Mouse (Mus musculus) lung, postnatal 0 days (tissue): ENCODE measurements around the gene Gna11. TPM values are rescaled to one million over a fixed set of nuclear protein-coding genes. Genes with fewer than 3 reads are reported as not detected.
A peak's percentile ranks its signal among the peaks of the same experiment; 100 is the strongest.

Experiments used
- ATAC-seq: fragments of 200-750 bp; cut with Nextera tagmentation; 2 replicates; pipeline ENCODE4 v1.8.0; 2017; ENCODE audit warnings: moderate library complexity
- DNase-seq: peaks from one replicate; pipeline ENCODE4 v3.0.0-alpha.2; 2016; ENCODE audit warnings: low spot score
- H3K27ac ChIP-seq: fragments of 300-500 bp; sonication (generic); 2 replicates; pipeline ENCODE4 v1.5.1; 2014; ENCODE audit warnings: antibody characterized with exemption, mild to moderate bottlenecking, low read length, mixed read lengths
- H3K27me3 ChIP-seq: fragments of 300-500 bp; sonication (generic); replicated peaks from 2 replicates; pipeline ENCODE4 v1.6.1; 2014; ENCODE audit warnings: low read length, mixed read lengths; ENCODE audit not compliant: insufficient read depth
- H3K36me3 ChIP-seq: fragments of 300-500 bp; sonication (generic); 2 replicates; pipeline ENCODE4 v1.6.1; 2014; ENCODE audit warnings: low read length, mixed read lengths; ENCODE audit not compliant: insufficient read depth
- H3K4me1 ChIP-seq: fragments of 300-500 bp; sonication (generic); 2 replicates; pipeline ENCODE4 v1.6.1; 2014; ENCODE audit warnings: antibody characterized with exemption, low read depth, low read length, mixed read lengths; ENCODE audit not compliant: insufficient read depth
- H3K4me2 ChIP-seq: fragments of 300-500 bp; sonication (generic); replicated peaks from 2 replicates; pipeline ENCODE4 v1.6.1; 2014; ENCODE audit warnings: low read depth, mild to moderate bottlenecking, low read length, moderate library complexity, mixed read lengths
- H3K4me3 ChIP-seq: fragments of 300-500 bp; sonication (generic); 2 replicates; pipeline ENCODE4 v1.5.1; 2014; ENCODE audit warnings: low read depth, low read length
- H3K9ac ChIP-seq: fragments of 300-500 bp; sonication (generic); replicated peaks from 2 replicates; pipeline ENCODE4 v1.6.1; 2014; ENCODE audit warnings: low read depth, mild to moderate bottlenecking
- H3K9me3 ChIP-seq: fragments of 300-500 bp; sonication (generic); 2 replicates; pipeline ENCODE4 v1.6.1; 2016; ENCODE audit warnings: low read length, mixed read lengths
- CTCF ChIP-seq: IDR thresholded peaks from 2 replicates; pipeline ENCODE4 v1.5.1; 2016; ENCODE audit warnings: antibody characterized with exemption, mild to moderate bottlenecking
- EP300 ChIP-seq: IDR thresholded peaks from 2 replicates; pipeline ENCODE4 v1.6.1; 2016; ENCODE audit warnings: antibody characterized with exemption, mild to moderate bottlenecking, control low read depth
- WGBS: fragments of 180-500 bp; shearing (Covaris S2); extraction: QIAGEN DNeasy Blood & Tissue Kit; methylation state at CpG from one replicate; pipeline ENCODE4 v1.1.7; 2014; 5-methylcytosine and 5-hydroxymethylcytosine counted together
- polyA plus RNA-seq: library from polyadenylated mRNA; unstranded; fragments of >200 nt; fragmentation: Nextera tagmentation; extraction: Ambion mirVana; gene quantifications from 2 replicates; pipeline ENCODE4 v1.2.1, GENCODE M21; 2015

Gene Gna11
- polyA plus RNA-seq, 1 experiment from 2014 or later, result 62.5 TPM

DNA sequence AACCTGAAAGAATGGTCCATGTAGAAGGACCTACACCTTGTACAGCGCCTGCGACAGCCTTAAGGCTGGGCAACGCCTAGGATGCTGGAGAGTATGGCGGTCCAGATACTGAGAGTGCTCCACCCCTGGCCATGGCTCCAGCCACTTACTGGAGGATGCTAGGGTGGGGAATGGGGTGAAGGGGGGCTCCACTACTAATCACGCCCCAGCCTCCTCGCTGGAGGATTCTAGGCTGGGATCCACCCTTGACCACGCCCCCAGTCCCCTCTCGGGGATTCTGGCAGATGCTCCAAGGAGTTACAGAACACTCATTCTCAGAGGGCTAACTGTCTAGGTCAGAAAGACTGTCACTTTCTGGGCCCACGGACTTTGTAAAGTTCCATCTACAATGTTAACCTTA is 28.0 kb upstream of the Gna11 start:
- Histone ChIP-seq H3K27ac (no peak overlapping the region), H3K4me2 (no peak overlapping the region; the same call in 1 of the 2 replicates)
- DNase-seq, result peak; percentile 26

GRCm38 (mm10) chr10:81572133-81572671 is 27.2 kb upstream of the Gna11 start:
- Histone ChIP-seq H3K27ac (peak overlapping the region; percentile 62), H3K4me1 (peaks cover 32% of the 10 kb centered on the region), H3K27me3 (no peaks in the 10 kb centered on the region; the same call in 1 of the 2 replicates), H3K4me3 (peak overlapping the region; percentile 17), H3K36me3 (no peaks in the 10 kb centered on the region), H3K9me3 (no peaks in the 10 kb centered on the region), H3K9ac (no peak overlapping the region), H3K4me2 (peak overlapping the region; percentile 72)
- TF ChIP-seq EP300, result no peak
- no peak for TF ChIP-seq CTCF
- ATAC-seq, result no peak; the same call in 1 of the 2 replicates
- peak; percentile 49 for DNase-seq
- WGBS, result 11% methylated on average over 9 of the region's 9 CpGs

More for the DNA sequence above, 28.0 kb upstream of the Gna11 start:
- H3K36me3 ChIP-seq, result no peaks in the 10 kb centered on the region
- H3K27me3 ChIP-seq, result no peaks in the 10 kb centered on the region; the same call in 1 of the 2 replicates
- 18% methylated on average over 9 of the region's 9 CpGs for WGBS
- H3K4me1 ChIP-seq, result peaks cover 32% of the 10 kb centered on the region
- no peaks in the 10 kb centered on the region for H3K9me3 ChIP-seq
- no peak for ATAC-seq
- H3K9ac ChIP-seq, result no peak overlapping the region
- no peak overlapping the region for H3K4me3 ChIP-seq
- no peak for TF ChIP-seq EP300
- TF ChIP-seq CTCF, result no peak

DNA sequence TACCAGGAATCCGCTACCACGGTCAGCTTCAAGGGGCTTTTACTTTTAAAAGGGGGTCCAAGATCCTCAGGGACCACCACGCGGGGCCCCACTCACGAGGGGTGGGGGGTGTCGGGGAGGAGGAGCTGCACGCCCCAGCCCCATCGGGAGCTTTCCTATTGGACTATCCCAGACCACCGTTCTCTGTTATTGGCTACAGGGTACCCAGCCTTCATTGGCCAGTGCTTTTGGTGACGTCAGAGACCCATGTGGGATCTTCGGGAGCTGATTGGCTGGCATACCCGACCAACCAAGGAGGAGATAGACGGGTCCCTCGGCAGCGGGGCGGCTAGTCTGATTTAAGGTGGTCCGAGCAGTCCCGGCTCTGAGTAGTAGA is 26.5 kb upstream of the Gna11 start:
- Histone ChIP-seq H3K36me3 (no peaks in the 10 kb centered on the region), H3K27ac (peak overlapping the region; percentile 75), H3K4me2 (peak overlapping the region; percentile 72), H3K9me3 (no peaks in the 10 kb centered on the region), H3K4me1 (peaks cover 32% of the 10 kb centered on the region), H3K9ac (no peak overlapping the region), H3K4me3 (peak overlapping the region; percentile 47), H3K27me3 (no peaks in the 10 kb centered on the region; the same call in 1 of the 2 replicates)
- DNase-seq (peak; percentile 99), ATAC-seq (peak; percentile 94)
- 1% methylated on average over 18 of the region's 18 CpGs for WGBS
- TF ChIP-seq EP300 (peak; percentile 9; the same call in 1 of the 2 replicates), CTCF (no peak)

- Histone ChIP-seq H3K27ac (peak overlapping the region; percentile 75), H3K9ac (no peak overlapping the region), H3K4me1 (peaks cover 29% of the 10 kb centered on the region), H3K36me3 (no peaks in the 10 kb centered on the region), H3K9me3 (no peaks in the 10 kb centered on the region), H3K27me3 (no peaks in the 10 kb centered on the region; the same call in 1 of the 2 replicates), H3K4me3 (peak overlapping the region; percentile 47), H3K4me2 (peak overlapping the region; percentile 72)
- WGBS, result under 1% methylated on average over 32 of the region's 34 CpGs
- peak; percentile 72 for ATAC-seq
- DNase-seq, result peak; percentile 97
- TF ChIP-seq CTCF (no peak), EP300 (no peak)
Measured at GRCm38 (mm10) chr10:81570831-81571500, 26.0 kb upstream of the Gna11 start.

- H3K9ac ChIP-seq, result no peak overlapping the region
- H3K4me2 ChIP-seq, result peak overlapping the region; percentile 72
- H3K27me3 ChIP-seq, result no peaks in the 10 kb centered on the region
- peaks cover 25% of the 10 kb centered on the region for H3K4me1 ChIP-seq
- DNase-seq, result peak; percentile 15
- no peak for ATAC-seq
- TF ChIP-seq CTCF (no peak), EP300 (no peak)
- no peaks in the 10 kb centered on the region for H3K9me3 ChIP-seq
- H3K27ac ChIP-seq, result peak overlapping the region; percentile 75
- H3K36me3 ChIP-seq, result no peaks in the 10 kb centered on the region
- 2% methylated on average over 10 of the region's 11 CpGs for WGBS
- H3K4me3 ChIP-seq, result peak overlapping the region; percentile 47
Measured at GRCm38 (mm10) chr10:81570238-81570800, 25.3 kb upstream of the Gna11 start.

GRCm38 (mm10) chr10:81569507-81570237 is 24.7 kb upstream of the Gna11 start:
- Histone ChIP-seq H3K27ac (no peak overlapping the region), H3K36me3 (no peaks in the 10 kb centered on the region), H3K4me2 (no peak overlapping the region), H3K9ac (no peak overlapping the region), H3K27me3 (no peaks in the 10 kb centered on the region), H3K9me3 (no peaks in the 10 kb centered on the region), H3K4me3 (no peak overlapping the region), H3K4me1 (peaks cover 23% of the 10 kb centered on the region)
- DNase-seq (peak; percentile 3), ATAC-seq (no peak)
- 65% methylated on average over 9 of the region's 9 CpGs for WGBS
- no peak for TF ChIP-seq EP300
- no peak for TF ChIP-seq CTCF
